Mouse (Mus musculus): ENCODE measurements around the gene Fam213a.
"Not testable (repeated sequence)": the region's sequence is repeated elsewhere in the genome, so short reads cannot be mapped to it uniquely, and the experiment has no call there.

The Fam213a gene

GRCm38 (mm10) chr14:41013630-41014613 is at the start of gene Fam213a:
Fam213a (minus strand) TSS chr14:41013788.
- peak; percentile 94 for DNase-seq

- DNase-seq, result not testable (repeated sequence)
These were observed 39.6 kb upstream of the Fam213a start for GRCm38 (mm10) chr14:41053190-41053589.

- DNase-seq, result no peak
These were observed 38.9 kb upstream of the Fam213a start for GRCm38 (mm10) chr14:41052481-41052880.

GRCm38 (mm10) chr14:41050471-41050870 is 36.9 kb upstream of the Fam213a start:
- no peak for DNase-seq

- DNase-seq, result no peak
These were observed 33.8 kb upstream of the Fam213a start for GRCm38 (mm10) chr14:41047402-41047801.

- peak; percentile 72 for DNase-seq
These were observed 21.7 kb upstream of the Fam213a start for GRCm38 (mm10) chr14:41035146-41035798.

- peak; percentile 91 for DNase-seq
These were observed 19.8 kb upstream of the Fam213a start for GRCm38 (mm10) chr14:41033135-41034110.

GRCm38 (mm10) chr14:41030989-41031513 is 17.5 kb upstream of the Fam213a start:
- no peak for DNase-seq

- peak; percentile 39 for DNase-seq
These were observed 15.7 kb upstream of the Fam213a start for GRCm38 (mm10) chr14:41029303-41029702.

GRCm38 (mm10) chr14:41025594-41026284 is 12.2 kb upstream of the Fam213a start:
- no peak for DNase-seq

GRCm38 (mm10) chr14:41025087-41025486 is 11.5 kb upstream of the Fam213a start:
- DNase-seq, result no peak

GRCm38 (mm10) chr14:41021246-41021645 is 7.7 kb upstream of the Fam213a start:
- DNase-seq, result no peak

- DNase-seq, result no peak
These were observed 3.9 kb upstream of the Fam213a start for GRCm38 (mm10) chr14:41017460-41017859.

- no peak for DNase-seq
These were observed 1.2 kb upstream of the Fam213a start for GRCm38 (mm10) chr14:41014701-41015240.

GRCm38 (mm10) chr14:41013143-41013542 is 445 bp downstream of the Fam213a start:
- DNase-seq, result no peak

- peak; percentile 71 for DNase-seq
These were observed 1.7 kb downstream of the Fam213a start for GRCm38 (mm10) chr14:41011916-41012315.

- DNase-seq, result peak; percentile 86
These were observed 5.5 kb downstream of the Fam213a start for GRCm38 (mm10) chr14:41008138-41008537.

GRCm38 (mm10) chr14:41007641-41008040 is 5.9 kb downstream of the Fam213a start:
- DNase-seq, result no peak

GRCm38 (mm10) chr14:41006899-41007298 is 6.7 kb downstream of the Fam213a start:
- DNase-seq, result no peak

- no peak for DNase-seq
These were observed 7.3 kb downstream of the Fam213a start for GRCm38 (mm10) chr14:41006263-41006662.

GRCm38 (mm10) chr14:41005716-41006115 is 7.9 kb downstream of the Fam213a start:
- no peak for DNase-seq
